Mouse (Mus musculus): ENCODE data around the gene Hist1h1t.
A peak's percentile ranks its signal among the peaks of the same experiment; 100 is the strongest.
"Not testable (repeated sequence)": the region's sequence is repeated elsewhere in the genome, so short reads cannot be mapped to it uniquely, and the experiment has no call there.

Hist1h1t gene

GRCm38 (mm10) chr13:23695514-23695913, at the start of gene Hist1h1t:
TSS of gene Hist1h1t (plus strand) at chr13:23695814.
- DNase-seq (ENCODE audit: low spot score in 2 of 2), result no peak

- DNase-seq (ENCODE audit: low spot score in 2 of 2), result no peak
These were observed 35.8 kb upstream of the Hist1h1t start for GRCm38 (mm10) chr13:23659636-23660366.

- DNase-seq (ENCODE audit: low spot score in 2 of 2), result no peak
These were observed 33.1 kb upstream of the Hist1h1t start for GRCm38 (mm10) chr13:23662536-23662935.

- no peak for DNase-seq (ENCODE audit: low spot score in 2 of 2)
These were observed 13.5 kb upstream of the Hist1h1t start for GRCm38 (mm10) chr13:23681990-23682582.

GRCm38 (mm10) chr13:23682623-23682946, 13.0 kb upstream of the Hist1h1t start:
- no peak for DNase-seq (ENCODE audit: low spot score in 2 of 2)

- not testable (repeated sequence) for DNase-seq (ENCODE audit: low spot score in 2 of 2)
These were observed 12.5 kb upstream of the Hist1h1t start for GRCm38 (mm10) chr13:23682947-23683754.

- DNase-seq (ENCODE audit: low spot score in 2 of 2), result peak; percentile 68 to 71
These were observed 11.8 kb upstream of the Hist1h1t start, which contains the start of the genes Hist1h2ac and Hist1h2bc for GRCm38 (mm10) chr13:23683755-23684281. TSS of gene Hist1h2ac (minus strand) at chr13:23683948. TSS of gene Hist1h2bc (plus strand) at chr13:23684199.

- not testable (repeated sequence) for DNase-seq (ENCODE audit: low spot score in 2 of 2)
These were observed 11.2 kb upstream of the Hist1h1t start for GRCm38 (mm10) chr13:23684295-23684945.

- no peak for DNase-seq (ENCODE audit: low spot score in 2 of 2)
These were observed 10.3 kb upstream of the Hist1h1t start for GRCm38 (mm10) chr13:23685121-23685861.

- DNase-seq (ENCODE audit: low spot score in 2 of 2), result no peak
These were observed 9.6 kb upstream of the Hist1h1t start for GRCm38 (mm10) chr13:23685966-23686365.

- DNase-seq (ENCODE audit: low spot score in 2 of 2), result no peak
These were observed 8.4 kb upstream of the Hist1h1t start for GRCm38 (mm10) chr13:23687181-23687580.

GRCm38 (mm10) chr13:23687907-23688306, 7.7 kb upstream of the Hist1h1t start:
- no peak for DNase-seq (ENCODE audit: low spot score in 2 of 2)

GRCm38 (mm10) chr13:23688956-23689355, 6.7 kb upstream of the Hist1h1t start:
- no peak for DNase-seq (ENCODE audit: low spot score in 2 of 2)

GRCm38 (mm10) chr13:23689459-23689858, 6.2 kb upstream of the Hist1h1t start:
- DNase-seq (ENCODE audit: low spot score in 2 of 2), result no peak

GRCm38 (mm10) chr13:23693856-23694440, 1.7 kb upstream of the Hist1h1t start:
- DNase-seq (ENCODE audit: low spot score in 2 of 2), result no peak

- no peak for DNase-seq (ENCODE audit: low spot score in 2 of 2)
These were observed 658 bp upstream of the Hist1h1t start for GRCm38 (mm10) chr13:23694956-23695355.

- no peak for DNase-seq (ENCODE audit: low spot score in 2 of 2)
These were observed 454 bp downstream of the Hist1h1t start for GRCm38 (mm10) chr13:23696061-23696474.

- no peak for DNase-seq (ENCODE audit: low spot score in 2 of 2)
These were observed 2.1 kb downstream of the Hist1h1t start for GRCm38 (mm10) chr13:23697491-23698299.

- DNase-seq (ENCODE audit: low spot score in 2 of 2), result peak; percentile 97
These were observed 2.7 kb downstream of the Hist1h1t start, which contains the start of gene Hist1h4c for GRCm38 (mm10) chr13:23698300-23698693. TSS of gene Hist1h4c (minus strand) at chr13:23698454.

GRCm38 (mm10) chr13:23698996-23699395, 3.4 kb downstream of the Hist1h1t start:
- DNase-seq (ENCODE audit: low spot score in 2 of 2), result no peak
